Mouse (Mus musculus) bone marrow, adult 2 months (tissue): Measurements from ENCODE around the gene Arrb1. TPM values are rescaled to one million over a fixed set of nuclear protein-coding genes. Genes with fewer than 3 reads are reported as not detected.

ENCODE experiments used
- H3K27ac ChIP-seq: fragments of 200-500 bp; 2 replicates; pipeline ENCODE4 v1.5.1; 2012; ENCODE audit warnings: low read depth, mild to moderate bottlenecking, control low read depth, inconsistent platforms, low read length; ENCODE audit not compliant: control insufficient read depth, poor library complexity, insufficient read depth
- H3K4me1 ChIP-seq: fragments of 200-500 bp; 2 replicates; pipeline ENCODE4 v1.6.1; 2011; ENCODE audit warnings: low read length; ENCODE audit not compliant: control insufficient read depth, insufficient read depth
- H3K4me3 ChIP-seq: fragments of 200-500 bp; replicated peaks from 2 replicates; pipeline ENCODE3; 2011; ENCODE audit warnings: mild to moderate bottlenecking, low read depth, low read length, control low read depth; ENCODE audit not compliant: control insufficient read depth
- CTCF ChIP-seq: fragments of 200-500 bp; IDR thresholded peaks from 2 replicates; pipeline ENCODE4 v1.5.1; 2011; ENCODE audit warnings: low read length, control low read depth; ENCODE audit not compliant: control insufficient read depth, insufficient read depth
- POLR2A ChIP-seq: fragments of 200-500 bp; IDR thresholded peaks from 2 replicates; pipeline ENCODE4 v1.6.1; 2011; ENCODE audit warnings: low read depth, mild to moderate bottlenecking, control low read depth, low read length, borderline replicate concordance; ENCODE audit not compliant: control insufficient read depth
- WGBS: fragments of 180-500 bp; shearing (Covaris S2); methylation state at CpG from one replicate; pipeline ENCODE4 v1.1.7; 2018; 5-methylcytosine and 5-hydroxymethylcytosine counted together
- polyA plus RNA-seq: library from polyadenylated mRNA; stranded (reverse); fragments of >200 nt; gene quantifications from 2 replicates; pipeline ENCODE4 v1.2.4, GENCODE M21; 2011; ENCODE audit warnings: low replicate concordance; ENCODE audit not compliant: missing spikeins, insufficient read depth, insufficient read length

Arrb1 gene
- polyA plus RNA-seq, 1 experiment = 89.7 TPM

- Histone ChIP-seq H3K4me3 (no peak overlapping the region), H3K27ac (no peak overlapping the region), H3K4me1 (no peaks in the 10 kb centered on the region)
- 77% methylated on average over 7 of the region's 7 CpGs for WGBS
- no peak for TF ChIP-seq POLR2A
- TF ChIP-seq CTCF = no peak
These were observed 109.4 kb downstream of the Arrb1 start for GRCm38 (mm10) chr7:99644701-99645100.

GRCm38 (mm10) chr7:99648623-99649022 lies 113.4 kb downstream of the Arrb1 start:
- WGBS = 5% methylated on average over 6 of the region's 6 CpGs
- H3K4me3 ChIP-seq = no peak overlapping the region
- no peak overlapping the region for H3K27ac ChIP-seq
- TF ChIP-seq POLR2A (no peak), CTCF (no peak)
- no peaks in the 10 kb centered on the region for H3K4me1 ChIP-seq

- no peak overlapping the region for H3K27ac ChIP-seq
- H3K4me3 ChIP-seq = no peak overlapping the region
- TF ChIP-seq CTCF (no peak), POLR2A (no peak)
- 70% methylated on average over 4 of the region's 4 CpGs for WGBS
- H3K4me1 ChIP-seq = no peaks in the 10 kb centered on the region
These were observed 114.3 kb downstream of the Arrb1 start for GRCm38 (mm10) chr7:99649585-99649984.

- WGBS = 69% methylated on average over 11 of the region's 11 CpGs
These were observed 119.0 kb downstream of the Arrb1 start for GRCm38 (mm10) chr7:99654244-99654643.

More at GRCm38 (mm10) chr7:99654244-99654643, 119.0 kb downstream of the Arrb1 start:
- no peaks in the 10 kb centered on the region for H3K4me1 ChIP-seq
- no peak for TF ChIP-seq POLR2A
- TF ChIP-seq CTCF = no peak
- H3K27ac ChIP-seq = no peak overlapping the region
- H3K4me3 ChIP-seq = no peak overlapping the region

Other genes starting within 250 kb of the Arrb1 start
- gene Serpinh1, start 182.2 kb upstream of the Arrb1 start, polyA plus RNA-seq = 12.1 and 47.9 TPM in 2 replicates
- 0.54 and 1.5 TPM in 2 replicates for gene Gdpd5, start 154.1 kb upstream of the Arrb1 start, polyA plus RNA-seq
- gene Klhl35, start 69.5 kb upstream of the Arrb1 start, polyA plus RNA-seq = 0.83 TPM in 1 of 2 replicates, not detected in the other
- 490 and 757 TPM in 2 replicates for gene Rps3, start 51.7 kb upstream of the Arrb1 start, polyA plus RNA-seq
- gene Tpbgl, start 91.6 kb downstream of the Arrb1 start, polyA plus RNA-seq = not detected in 2 replicates
- 3.1 and 5.0 TPM in 2 replicates for gene Slco2b1, start 175.9 kb downstream of the Arrb1 start, polyA plus RNA-seq
- not detected in 2 replicates for gene Olfr520, start 194.8 kb downstream of the Arrb1 start, polyA plus RNA-seq
- gene Olfr521, start 228.0 kb downstream of the Arrb1 start, polyA plus RNA-seq = not detected in 2 replicates